Mouse (Mus musculus) cerebellum, postnatal 25 days (tissue): ENCODE measurements around the gene Dmac2.

ENCODE experiments used
- DNase-seq, 2 experiments: peaks; one replicate each; pipeline ENCODE4 v3.0.0; 2021; ENCODE audit warnings: mixed read lengths in 2 of 2

Dmac2 gene

GRCm38 (mm10) chr7:25655601-25656428 is 36.6 kb downstream of the Dmac2 start:
- DNase-seq: peak; percentile 79 to 86

GRCm38 (mm10) chr7:25657785-25658184 is 38.6 kb downstream of the Dmac2 start:
- no peak for DNase-seq

GRCm38 (mm10) chr7:25658657-25659472 is 39.7 kb downstream of the Dmac2 start, which contains the start of the genes Bckdha and Exosc5:
TSS of gene Bckdha (minus strand) at chr7:25658981.
TSS of gene Exosc5 (plus strand) at chr7:25659164.
- DNase-seq: peak; percentile 99

GRCm38 (mm10) chr7:25666381-25666780 is 47.2 kb downstream of the Dmac2 start:
- no peak for DNase-seq

DNA sequence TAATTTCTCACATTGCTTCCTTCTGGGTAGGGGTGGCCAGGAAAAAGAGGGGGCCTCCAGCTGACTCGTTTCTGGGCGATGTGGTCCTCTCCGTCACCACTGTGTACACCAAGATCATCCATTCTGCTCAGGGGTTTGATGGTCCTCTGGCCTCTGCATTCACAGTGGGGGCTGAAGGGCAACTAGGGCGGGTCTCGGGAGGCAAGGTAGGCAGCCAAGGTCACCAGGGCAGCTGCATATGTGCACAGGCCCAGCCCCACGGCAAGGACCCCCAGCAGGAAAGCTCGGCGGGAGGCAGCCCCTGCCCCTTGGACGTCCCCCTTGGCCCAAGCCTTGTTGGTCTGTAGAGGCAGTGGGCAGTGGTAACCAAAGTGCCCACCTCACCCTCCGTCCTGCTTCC is 49.9 kb downstream of the Dmac2 start:
- no peak for DNase-seq

DNA sequence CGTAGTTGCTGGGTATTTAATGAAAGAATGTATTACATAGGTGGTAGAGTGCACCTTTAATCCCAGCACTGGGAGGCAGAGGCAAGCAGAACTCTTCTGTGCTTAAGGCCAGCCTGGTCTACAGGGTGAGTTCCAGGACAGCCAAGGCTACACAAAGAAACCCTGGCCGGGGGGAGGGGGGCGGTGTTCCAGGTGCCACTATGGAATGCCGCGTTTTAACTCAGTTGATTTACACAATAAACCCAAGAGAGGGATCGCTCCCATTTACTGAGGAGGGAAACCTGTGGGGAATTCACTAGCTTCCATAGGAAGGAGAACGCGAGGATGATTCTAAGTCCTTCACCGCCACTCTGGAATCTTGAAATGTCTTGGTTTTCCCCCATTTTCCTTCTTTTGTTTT is 50.4 kb downstream of the Dmac2 start:
- no peak for DNase-seq

GRCm38 (mm10) chr7:25670096-25670495 is 50.9 kb downstream of the Dmac2 start:
- DNase-seq: no peak

- DNase-seq: no peak
Observed at GRCm38 (mm10) chr7:25671686-25672085, 52.5 kb downstream of the Dmac2 start.

GRCm38 (mm10) chr7:25672442-25672841 is 53.2 kb downstream of the Dmac2 start:
- DNase-seq: no peak

DNA sequence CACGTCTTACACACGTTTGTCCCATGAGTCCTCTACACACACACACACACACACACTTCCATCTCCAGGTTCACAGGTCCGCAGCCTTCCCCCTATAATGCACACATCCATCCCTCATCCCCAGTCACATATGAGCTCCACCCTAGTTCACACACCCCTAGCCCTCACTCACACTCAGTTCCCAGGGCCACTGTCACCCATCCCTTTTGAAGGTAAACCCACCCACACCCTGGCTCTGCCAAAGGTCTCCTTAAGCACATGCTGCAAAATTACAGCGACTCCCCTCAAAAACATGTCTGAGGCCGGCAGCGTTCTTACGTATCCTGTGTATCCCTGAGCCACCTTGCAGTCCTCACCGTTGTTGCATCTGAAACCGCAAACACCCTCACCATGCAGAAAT is 55.1 kb downstream of the Dmac2 start:
- no peak for DNase-seq

DNA sequence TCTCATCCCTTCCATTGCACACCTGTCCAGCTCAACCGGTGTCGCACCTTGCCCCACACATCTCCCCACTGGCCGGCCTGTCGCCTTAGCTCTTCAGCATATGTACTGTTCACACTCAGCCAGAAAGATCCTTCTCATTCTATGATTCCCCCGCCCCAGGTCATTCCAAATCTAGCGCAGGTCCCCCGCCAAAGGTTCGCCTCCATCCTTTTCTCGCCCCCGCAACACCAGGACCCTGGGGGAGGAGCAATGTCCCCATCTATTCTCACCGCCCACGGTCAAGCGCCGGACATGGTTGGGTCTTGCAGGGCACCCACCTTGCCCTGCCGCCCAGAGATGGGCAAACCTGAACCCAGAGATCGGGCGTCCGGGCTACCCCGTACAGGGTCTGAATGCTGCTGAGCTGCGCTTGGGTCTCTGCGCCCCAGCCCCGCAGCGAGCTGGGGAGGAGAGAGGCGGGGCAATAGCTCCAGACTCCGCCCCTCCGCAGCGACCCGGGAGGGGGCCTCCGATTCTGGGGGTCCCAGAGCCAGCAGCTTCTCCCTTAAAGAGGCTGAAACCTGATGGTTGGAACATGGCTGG is 55.6 kb downstream of the Dmac2 start, which contains the start of gene Tmem91:
Tmem91 (minus strand) TSS at position 448 of the 582 bp plus-strand sequence.
- DNase-seq: peak in 1 of 2 experiments; percentile 32
